ENCODE assay signal across 12 mouse cellular contexts in the genomic region with DNA sequence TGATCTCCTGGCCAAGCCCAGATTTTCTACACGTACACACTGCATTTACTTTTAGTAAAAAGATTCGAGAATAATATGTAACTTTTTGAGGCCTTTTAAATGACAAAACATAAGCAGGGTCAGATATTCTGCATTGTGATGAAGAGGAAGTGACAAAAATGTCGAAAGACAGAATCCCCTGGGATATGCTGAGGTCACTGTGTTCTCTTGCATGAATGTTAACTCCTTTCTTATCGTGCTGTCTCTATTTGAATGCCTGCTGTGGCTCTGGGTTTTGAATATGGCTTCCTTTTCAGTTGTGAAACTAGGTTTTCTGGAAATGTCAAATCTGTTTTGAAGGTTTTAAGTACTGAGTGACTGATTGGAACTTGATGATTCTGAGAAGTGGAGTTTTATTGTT. TPM values are rescaled to one million over a fixed set of nuclear protein-coding genes. Genes with fewer than 3 reads are reported as not detected.
"Had no signal": no experiment of that assay in that cellular context is flagged by ENCODE, and none has a peak within 500 bp of the region (broad histone marks: within the 10 kb centered on the region; RNA-seq: fewer than 3 reads in every experiment).

No protein-coding gene starts in this region.

- H3K36me3 ChIP-seq: liver, embryonic 15.5 days; lung, embryonic 15.5 days; midbrain, embryonic 10.5 days; midbrain, embryonic 12.5 days; neural tube, embryonic 12.5 days had no signal

- H3K9me3 ChIP-seq: liver, embryonic 15.5 days; lung, embryonic 15.5 days; midbrain, embryonic 10.5 days; midbrain, embryonic 12.5 days; neural tube, embryonic 12.5 days had no signal

- H3K27me3 ChIP-seq: lung, embryonic 15.5 days; midbrain, embryonic 12.5 days; neural tube, embryonic 12.5 days had no signal

- DNase-seq: liver, postnatal 0 days; lung, adult 2 months; right cerebral cortex, postnatal 14 days; thymus, adult 18-20 months; thymus, postnatal 36 days had no signal

- ATAC-seq: liver, postnatal 0 days; lung, postnatal 0 days had no signal

- H3K4me3 ChIP-seq: liver, embryonic 15.5 days; lung, embryonic 15.5 days; midbrain, embryonic 10.5 days; midbrain, embryonic 12.5 days; neural tube, embryonic 12.5 days had no signal

- H3K4me1 ChIP-seq: liver, embryonic 15.5 days; lung, embryonic 15.5 days; midbrain, embryonic 10.5 days; midbrain, embryonic 12.5 days; neural tube, embryonic 12.5 days had no signal

- H3K27ac ChIP-seq: liver, embryonic 15.5 days; lung, embryonic 15.5 days; midbrain, embryonic 10.5 days; midbrain, embryonic 12.5 days; neural tube, embryonic 12.5 days had no signal

- H3K9ac ChIP-seq: liver, embryonic 15.5 days; liver, postnatal 0 days; lung, embryonic 15.5 days; midbrain, embryonic 12.5 days; neural tube, embryonic 12.5 days had no signal

RNA-seq across cellular contexts. Expression of gene 1810024B03Rik, which starts 42.4 kb away (rescaled TPM):
- total RNA-seq: midbrain, postnatal 0 days had no signal
